Mouse (Mus musculus): Measurements from ENCODE around the gene Thbs2. TPM values are rescaled to one million over a fixed set of nuclear protein-coding genes. Genes with fewer than 3 reads are reported as not detected.

Thbs2 gene
- polyA plus RNA-seq, 1 experiment from 2014 or later, result 4.1 TPM

DNA sequence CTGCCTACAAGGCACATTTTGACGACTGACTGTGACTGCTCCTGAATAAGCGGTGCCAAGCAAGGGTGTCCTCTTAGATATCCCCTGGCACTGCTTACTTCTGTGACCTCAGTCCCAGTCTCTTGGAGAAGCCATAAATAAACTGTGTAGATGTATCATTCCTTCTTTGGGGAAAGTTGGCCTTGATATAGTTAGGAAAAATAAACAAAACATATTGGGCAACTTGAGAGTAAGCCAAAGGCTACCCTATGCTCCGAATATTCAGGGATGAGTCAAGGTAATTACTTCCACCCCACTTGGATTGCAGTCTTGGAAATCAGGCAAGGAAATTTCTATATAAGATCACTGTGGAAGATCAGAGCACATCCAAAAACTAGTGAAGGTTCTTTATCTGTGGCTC lies 74.0 kb downstream of the Thbs2 start:
- no peak overlapping the region for H3K4me3 ChIP-seq
- no peaks in the 10 kb centered on the region for H3K36me3 ChIP-seq
- WGBS, result 87% methylated on average over 3 of the region's 3 CpGs
- H3K9me3 ChIP-seq, result no peaks in the 10 kb centered on the region
- H3K4me2 ChIP-seq, result no peak overlapping the region
- no peak overlapping the region for H3K27ac ChIP-seq
- no peak for ATAC-seq (ENCODE audit: low FRiP score)
- no peak overlapping the region for H3K9ac ChIP-seq
- no peaks in the 10 kb centered on the region for H3K4me1 ChIP-seq (replicated peaks)
- no peaks in the 10 kb centered on the region for H3K27me3 ChIP-seq

- H3K4me1 ChIP-seq (replicated peaks), result no peaks in the 10 kb centered on the region
- H3K27ac ChIP-seq, result no peak overlapping the region
- no peak overlapping the region for H3K4me2 ChIP-seq
- no peak for ATAC-seq (ENCODE audit: low FRiP score)
- H3K27me3 ChIP-seq, result no peaks in the 10 kb centered on the region
- WGBS, result 72% methylated on average over 4 of the region's 4 CpGs
- no peak overlapping the region for H3K4me3 ChIP-seq
- no peak overlapping the region for H3K9ac ChIP-seq
- no peaks in the 10 kb centered on the region for H3K9me3 ChIP-seq
- H3K36me3 ChIP-seq, result no peaks in the 10 kb centered on the region
Measured at GRCm38 (mm10) chr17:14619038-14619437, 75.0 kb downstream of the Thbs2 start.

Other genes starting within 250 kb of the Thbs2 start
- gene Wdr27, start 248.9 kb upstream of the Thbs2 start, polyA plus RNA-seq (2015; fragmentation: Nextera tagmentation; extraction: Ambion mirVana), result 8.5 and 12.1 TPM in 2 replicates
- gene 1600012H06Rik, start 248.9 kb upstream of the Thbs2 start, polyA plus RNA-seq (2015; fragmentation: Nextera tagmentation; extraction: Ambion mirVana), result 31.0 and 32.8 TPM in 2 replicates

Data from hindbrain, embryonic 13.5 days (tissue).